12 mouse cellular contexts compared by ENCODE assay signal in genomic region chr6:99057113-99057553, GRCm38 (mm10).
A peak's percentile ranks its signal among the peaks of the same experiment; 100 is the strongest.
DNase-seq lines count a peak whose midpoint lies in the region; ATAC-seq and TF ChIP-seq lines count a peak whose summit lies in the region.
"Had no signal": no experiment of that assay in that cellular context is flagged by ENCODE, and none has a peak within 500 bp of the region (broad histone marks: within the 10 kb centered on the region; RNA-seq: fewer than 3 reads in every experiment).

No protein-coding gene starts in this region.

- ATAC-seq in megakaryocyte, adult 5-6 weeks (ENCODE audit: poor library complexity, severe bottlenecking), result peak; percentile 61

- no peaks in the 10 kb centered on the region for H3K9me3 ChIP-seq in forebrain, embryonic 10.5 days
- H3K9me3 ChIP-seq: liver, embryonic 15.5 days had no signal

- no peaks in the 10 kb centered on the region; the same call in 1 of the 2 replicates for H3K27me3 ChIP-seq in forebrain, embryonic 10.5 days (ENCODE audit: poor library complexity, severe bottlenecking)
- H3K27me3 ChIP-seq: liver, embryonic 15.5 days had no signal

- TF ChIP-seq CTCF in lung, adult 2 months (IDR thresholded peaks at IDR 0.05; ENCODE audit: insufficient read depth, low read length), result no peak

- no peak overlapping the region for H3K4me3 ChIP-seq in lung, adult 2 months (replicated peaks; ENCODE audit: extremely low read depth, low read depth, low read length)
- no peak overlapping the region for H3K4me3 ChIP-seq in forebrain, embryonic 10.5 days
- H3K4me3 ChIP-seq: liver, embryonic 15.5 days; myocyte had no signal

- H3K27ac ChIP-seq in forebrain, embryonic 10.5 days, result no peak overlapping the region
- H3K27ac ChIP-seq: liver, embryonic 15.5 days had no signal

- no peaks in the 10 kb centered on the region for H3K36me3 ChIP-seq in forebrain, embryonic 10.5 days (replicated peaks)
- H3K36me3 ChIP-seq: liver, embryonic 15.5 days had no signal

- peaks cover 8% of the 10 kb centered on the region for H3K4me1 ChIP-seq in lung, adult 2 months (ENCODE audit: control insufficient read depth, insufficient read depth, low read length)
- H3K4me1 ChIP-seq in forebrain, embryonic 10.5 days, result no peaks in the 10 kb centered on the region

- 51% methylated on average over 4 of the region's 4 CpGs for WGBS in lung, adult 2 months
- WGBS in forebrain, embryonic 10.5 days, result 90% methylated on average over 4 of the region's 4 CpGs

- TF ChIP-seq POLR2A in lung, adult 2 months (IDR thresholded peaks at IDR 0.05; ENCODE audit: borderline replicate concordance, extremely low read depth, low read depth, low read length), result no peak

- peak; percentile 30 to 38 for DNase-seq in lung, adult 18-20 months
- no peak for DNase-seq in lung, adult 2 months
- DNase-seq in brain, adult 2 months (ENCODE audit: low read depth, low spot score), result peak; percentile 33
- peak; percentile 35 for DNase-seq in thymus, postnatal 4 days
- no peak for DNase-seq in forebrain, embryonic 10.5 days (ENCODE audit: extremely low spot score, low spot score)
- no peak for DNase-seq in cerebellum, adult 9-10 months
- no peak for DNase-seq in layer of hippocampus, postnatal 25 days (ENCODE audit: extremely low spot score in 1 of 2, low spot score in 1 of 2)
- DNase-seq: kidney, adult 11 months; right cerebral cortex, adult 18-20 months had no signal

Comparison
In these comparisons a context has a peak if more than half of its experiments do, and no peak if none do; other contexts are left out.
1. DNase-seq: peak in lung, adult 18-20 months (2 of 2), brain, adult 2 months (single experiment) and thymus, postnatal 4 days (single experiment); none in lung, adult 2 months (single experiment), forebrain, embryonic 10.5 days (single experiment), cerebellum, adult 9-10 months (single experiment) and layer of hippocampus, postnatal 25 days (0 of 2).